Mouse (Mus musculus) midbrain, embryonic 13.5 days (tissue): ENCODE results near the gene Ube2j2. TPM values are rescaled to one million over a fixed set of nuclear protein-coding genes. Genes with fewer than 3 reads are reported as not detected.

Experiments
- ATAC-seq: fragments of 200-750 bp; cut with Nextera tagmentation; 2 replicates; pipeline ENCODE4 v1.8.0; 2017; ENCODE audit warnings: mild to moderate bottlenecking, moderate TSS enrichment, moderate library complexity
- H3K27ac ChIP-seq: fragments of 300-500 bp; sonication (generic); 2 replicates; pipeline ENCODE4 v1.5.1; 2015; ENCODE audit warnings: inconsistent platforms, mild to moderate bottlenecking, moderate library complexity
- H3K27me3 ChIP-seq: fragments of 300-500 bp; sonication (generic); 2 replicates; pipeline ENCODE4 v1.6.1; 2015; ENCODE audit warnings: mild to moderate bottlenecking, inconsistent platforms
- H3K36me3 ChIP-seq: fragments of 300-500 bp; sonication (generic); 2 replicates; pipeline ENCODE4 v1.6.1; 2015; ENCODE audit warnings: mild to moderate bottlenecking, inconsistent platforms
- H3K4me1 ChIP-seq: fragments of 300-500 bp; sonication (generic); replicated peaks from 2 replicates; pipeline ENCODE4 v1.6.1; 2015; ENCODE audit warnings: inconsistent platforms
- H3K4me2 ChIP-seq: fragments of 300-500 bp; sonication (generic); replicated peaks from 2 replicates; pipeline ENCODE4 v1.6.1; 2015; ENCODE audit warnings: moderate library complexity, mild to moderate bottlenecking, inconsistent platforms
- H3K4me3 ChIP-seq: fragments of 300-500 bp; sonication (generic); replicated peaks from 2 replicates; pipeline ENCODE4 v1.5.1; 2015; ENCODE audit warnings: mild to moderate bottlenecking, inconsistent platforms
- H3K9ac ChIP-seq: fragments of 300-500 bp; sonication (generic); replicated peaks from 2 replicates; pipeline ENCODE4 v1.6.1; 2015; ENCODE audit warnings: mild to moderate bottlenecking, inconsistent platforms
- H3K9me3 ChIP-seq: fragments of 300-500 bp; sonication (generic); 2 replicates; pipeline ENCODE4 v1.6.1; 2016; ENCODE audit warnings: mild to moderate bottlenecking, inconsistent platforms
- WGBS: fragments of 180-500 bp; shearing (Covaris S2); methylation state at CpG from one replicate; pipeline ENCODE4 v1.1.7; 2015; 5-methylcytosine and 5-hydroxymethylcytosine counted together
- microRNA-seq: library from miRNA; unstranded; fragments of <30 nt; microRNA quantifications from one replicate; pipeline ENCODE4, GENCODE M21; 2016
- polyA plus RNA-seq: library from polyadenylated mRNA; unstranded; fragments of >200 nt; fragmentation: Nextera tagmentation; extraction: Ambion mirVana; gene quantifications from 2 replicates; pipeline ENCODE4 v1.2.1, GENCODE M21; 2015

The Ube2j2 gene
- polyA plus RNA-seq, 1 experiment from 2014 or later = 128 TPM

GRCm38 (mm10) chr4:156004109-156004508 is 60.5 kb downstream of the Ube2j2 start:
- WGBS = 95% methylated on average over 3 of the region's 3 CpGs
- H3K36me3 ChIP-seq = peaks cover 92% of the 10 kb centered on the region
- no peaks in the 10 kb centered on the region for H3K27me3 ChIP-seq
- no peaks in the 10 kb centered on the region for H3K4me1 ChIP-seq
- no peak for ATAC-seq
- no peak overlapping the region for H3K4me2 ChIP-seq
- no peak overlapping the region for H3K4me3 ChIP-seq
- H3K9ac ChIP-seq = no peak overlapping the region
- no peaks in the 10 kb centered on the region for H3K9me3 ChIP-seq
- no peak overlapping the region for H3K27ac ChIP-seq

GRCm38 (mm10) chr4:156008369-156008768 is 64.7 kb downstream of the Ube2j2 start:
- Histone ChIP-seq H3K4me2 (no peak overlapping the region), H3K27ac (no peak overlapping the region), H3K36me3 (peaks cover 88% of the 10 kb centered on the region), H3K4me3 (no peak overlapping the region), H3K4me1 (no peaks in the 10 kb centered on the region), H3K27me3 (no peaks in the 10 kb centered on the region), H3K9ac (no peak overlapping the region), H3K9me3 (no peaks in the 10 kb centered on the region)
- WGBS = 94% methylated on average over 4 of the region's 4 CpGs
- ATAC-seq = no peak

Small RNA genes lying within 50 kb of the gene (microRNA-seq; reads per million reads assigned to microRNA genes)
- gene Gm22991 = not detected

Other genes with a start within 250 kb of the Ube2j2 start
- gene Fndc10, start 249.5 kb upstream of the Ube2j2 start, polyA plus RNA-seq = 5.0 and 6.4 TPM in 2 replicates
- gene Ssu72, start 239.0 kb upstream of the Ube2j2 start, polyA plus RNA-seq = 155 and 159 TPM in 2 replicates
- 8.6 and 10.1 TPM in 2 replicates for gene Tmem240, start 209.0 kb upstream of the Ube2j2 start, polyA plus RNA-seq
- 82.1 and 84.8 TPM in 2 replicates for gene Atad3a, start 182.7 kb upstream of the Ube2j2 start, polyA plus RNA-seq
- 18.7 and 20.9 TPM in 2 replicates for gene Vwa1, start 169.1 kb upstream of the Ube2j2 start, polyA plus RNA-seq
- gene Tmem88b, start 158.0 kb upstream of the Ube2j2 start, polyA plus RNA-seq = 0.40 and 0.58 TPM in 2 replicates
- not detected in 2 replicates for gene Ankrd65, start 153.4 kb upstream of the Ube2j2 start, polyA plus RNA-seq
- 259 and 262 TPM in 2 replicates for gene Mrpl20, start 141.0 kb upstream of the Ube2j2 start, polyA plus RNA-seq
- 182 and 189 TPM in 2 replicates for gene Ccnl2, start 131.3 kb upstream of the Ube2j2 start, polyA plus RNA-seq
- gene Aurkaip1, start 112.6 kb upstream of the Ube2j2 start, polyA plus RNA-seq = 140 and 146 TPM in 2 replicates
- 17.9 and 22.2 TPM in 2 replicates for gene Mxra8, start 104.2 kb upstream of the Ube2j2 start, polyA plus RNA-seq
- 8.1 and 8.4 TPM in 2 replicates for gene Dvl1, start 96.4 kb upstream of the Ube2j2 start, polyA plus RNA-seq
- gene Tas1r3, start 80.5 kb upstream of the Ube2j2 start, polyA plus RNA-seq = 0.80 and 0.83 TPM in 2 replicates
- 22.1 and 24.5 TPM in 2 replicates for gene Cptp, start 74.4 kb upstream of the Ube2j2 start, polyA plus RNA-seq
- gene Ints11, start 74.3 kb upstream of the Ube2j2 start, polyA plus RNA-seq = 85.3 and 88.6 TPM in 2 replicates
- 52.5 and 52.6 TPM in 2 replicates for gene Pusl1, start 52.0 kb upstream of the Ube2j2 start, polyA plus RNA-seq
- gene Acap3, start 52.0 kb upstream of the Ube2j2 start, polyA plus RNA-seq = 66.0 and 73.5 TPM in 2 replicates
- gene C1qtnf12, start 18.5 kb downstream of the Ube2j2 start, polyA plus RNA-seq = 8.2 and 11.0 TPM in 2 replicates
- gene B3galt6, start 48.8 kb downstream of the Ube2j2 start, polyA plus RNA-seq = 25.0 and 26.9 TPM in 2 replicates
- 125 and 128 TPM in 2 replicates for gene Sdf4, start 49.0 kb downstream of the Ube2j2 start, polyA plus RNA-seq
- 0.57 TPM in 2 replicates for gene Tnfrsf4, start 70.0 kb downstream of the Ube2j2 start, polyA plus RNA-seq
- gene Tnfrsf18, start 82.3 kb downstream of the Ube2j2 start, polyA plus RNA-seq = 2.0 and 2.3 TPM in 2 replicates
- gene Ttll10, start 115.6 kb downstream of the Ube2j2 start, polyA plus RNA-seq = not detected in 2 replicates
- 36.6 and 40.6 TPM in 2 replicates for gene 9430015G10Rik, start 166.2 kb downstream of the Ube2j2 start, polyA plus RNA-seq
- 0.66 and 0.93 TPM in 2 replicates for gene Rnf223, start 186.7 kb downstream of the Ube2j2 start, polyA plus RNA-seq